Mouse (Mus musculus) testis, adult 2 months (tissue): Measurements from ENCODE around the gene Akap13.

Experiments
- CTCF ChIP-seq: fragments of 200-500 bp; IDR thresholded peaks from 2 replicates; pipeline ENCODE4 v1.5.1; 2012; ENCODE audit warnings: low read depth, mild to moderate bottlenecking, inconsistent platforms, low read length, moderate library complexity; ENCODE audit not compliant: control insufficient read depth, insufficient read depth, insufficient replicate concordance
- POLR2A ChIP-seq: fragments of 200-500 bp; IDR thresholded peaks from 2 replicates; pipeline ENCODE4 v1.6.1; 2012; ENCODE audit warnings: low read depth, mild to moderate bottlenecking, inconsistent platforms, low read length, moderate library complexity; ENCODE audit not compliant: control insufficient read depth

GRCm38 (mm10) chr7:75587727-75588126 is 132.4 kb downstream of the Akap13 start:
- no peak for TF ChIP-seq POLR2A
- no peak for TF ChIP-seq CTCF
